Mouse (Mus musculus) liver, adult 2 months (tissue): ENCODE measurements around the gene Zfp831. TPM values are rescaled to one million over a fixed set of nuclear protein-coding genes. Genes with fewer than 3 reads are reported as not detected.
A peak's percentile ranks its signal among the peaks of the same experiment; 100 is the strongest.

Experiments used
- DNase-seq: peaks from one replicate; pipeline ENCODE4 v3.0.0-alpha.2; 2011; ENCODE audit warnings: low read depth, low spot score; ENCODE audit errors: extremely low read depth
- H3K27ac ChIP-seq: fragments of 200-500 bp; replicated peaks from 2 replicates; pipeline ENCODE4 v1.5.1; 2012; ENCODE audit warnings: low read depth, mild to moderate bottlenecking, control low read depth, inconsistent platforms, low read length; ENCODE audit not compliant: insufficient read depth
- H3K27me3 ChIP-seq: fragments of 200-500 bp; 2 replicates; pipeline ENCODE4 v1.6.1; 2012; ENCODE audit warnings: mild to moderate bottlenecking, moderate library complexity, low read length, inconsistent platforms; ENCODE audit not compliant: control insufficient read depth, insufficient read depth
- H3K36me3 ChIP-seq: fragments of 200-500 bp; 2 replicates; pipeline ENCODE4 v1.6.1; 2012; ENCODE audit warnings: low read length, inconsistent platforms; ENCODE audit not compliant: control insufficient read depth, insufficient read depth
- H3K4me1 ChIP-seq: fragments of 200-500 bp; 2 replicates; pipeline ENCODE4 v1.6.1; 2011; ENCODE audit warnings: low read length; ENCODE audit not compliant: control insufficient read depth, insufficient read depth
- H3K4me3 ChIP-seq: fragments of 200-500 bp; 2 replicates; pipeline ENCODE4 v1.5.1; 2011; ENCODE audit warnings: low read depth, mild to moderate bottlenecking, control low read depth, low read length, moderate library complexity; ENCODE audit not compliant: insufficient read depth
- H3K79me2 ChIP-seq: fragments of 200-500 bp; 2 replicates; pipeline ENCODE4 v1.6.1; 2012; ENCODE audit warnings: inconsistent platforms, mild to moderate bottlenecking, low read length, moderate library complexity; ENCODE audit not compliant: control insufficient read depth, insufficient read depth
- H3K9ac ChIP-seq: fragments of 200-500 bp; 2 replicates; pipeline ENCODE4 v1.6.1; 2012; ENCODE audit warnings: low read depth, mild to moderate bottlenecking, control low read depth, inconsistent platforms, low read length
- CTCF ChIP-seq: fragments of 200-500 bp; IDR thresholded peaks from 2 replicates; pipeline ENCODE4 v1.5.1; 2011; ENCODE audit warnings: low read depth, low read length, control low read depth
- POLR2A ChIP-seq: fragments of 200-500 bp; IDR thresholded peaks from 2 replicates; pipeline ENCODE4 v1.6.1; 2011; ENCODE audit warnings: low read length, control low read depth; ENCODE audit not compliant: insufficient read depth; ENCODE audit errors: extremely low read depth
- WGBS: fragments of 180-500 bp; shearing (Covaris S2); methylation state at CpG from one replicate; pipeline ENCODE4 v1.1.7; 2018; 5-methylcytosine and 5-hydroxymethylcytosine counted together
- polyA plus RNA-seq: library from polyadenylated mRNA; depleted of rRNA; stranded (reverse); fragments of >200 nt; gene quantifications from 2 replicates; pipeline ENCODE4 v1.2.3, GENCODE M21; 2012
- total RNA-seq: library from RNA; depleted of rRNA; stranded (reverse); fragments of >200 nt; gene quantifications from 2 replicates; pipeline ENCODE4 v1.2.3, GENCODE M21; 2014

The Zfp831 gene
- total and polyA plus RNA-seq, 2 experiments, result 0.06 to 0.09 TPM

DNA sequence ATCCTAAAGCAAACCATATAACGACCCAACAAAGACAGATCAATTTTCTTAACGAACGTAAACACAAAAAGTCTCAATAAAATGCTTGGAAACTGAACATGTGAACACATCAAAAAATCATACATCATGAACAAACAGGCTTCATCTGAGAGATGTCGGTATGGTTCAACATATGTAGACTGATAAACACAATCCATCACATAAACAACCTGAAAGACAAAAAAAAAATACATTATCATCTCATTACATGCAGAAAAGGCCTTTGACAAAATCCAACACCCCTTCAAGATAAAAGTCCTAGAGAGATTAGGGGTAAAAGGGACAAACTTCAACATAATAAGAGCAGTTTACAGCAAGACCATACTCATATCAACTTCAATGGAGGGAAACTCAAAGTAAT is 74.5 kb downstream of the Zfp831 start:
- H3K79me2 ChIP-seq, result no peaks in the 10 kb centered on the region
- H3K27me3 ChIP-seq, result no peaks in the 10 kb centered on the region
- no peak overlapping the region for H3K4me3 ChIP-seq
- H3K9ac ChIP-seq, result no peak overlapping the region
- TF ChIP-seq CTCF, result no peak
- no peak for TF ChIP-seq POLR2A
- H3K36me3 ChIP-seq, result no peaks in the 10 kb centered on the region
- no peaks in the 10 kb centered on the region for H3K4me1 ChIP-seq
- no peak overlapping the region for H3K27ac ChIP-seq
- no peak for DNase-seq
- 83% methylated on average over 4 of the region's 4 CpGs for WGBS

DNA sequence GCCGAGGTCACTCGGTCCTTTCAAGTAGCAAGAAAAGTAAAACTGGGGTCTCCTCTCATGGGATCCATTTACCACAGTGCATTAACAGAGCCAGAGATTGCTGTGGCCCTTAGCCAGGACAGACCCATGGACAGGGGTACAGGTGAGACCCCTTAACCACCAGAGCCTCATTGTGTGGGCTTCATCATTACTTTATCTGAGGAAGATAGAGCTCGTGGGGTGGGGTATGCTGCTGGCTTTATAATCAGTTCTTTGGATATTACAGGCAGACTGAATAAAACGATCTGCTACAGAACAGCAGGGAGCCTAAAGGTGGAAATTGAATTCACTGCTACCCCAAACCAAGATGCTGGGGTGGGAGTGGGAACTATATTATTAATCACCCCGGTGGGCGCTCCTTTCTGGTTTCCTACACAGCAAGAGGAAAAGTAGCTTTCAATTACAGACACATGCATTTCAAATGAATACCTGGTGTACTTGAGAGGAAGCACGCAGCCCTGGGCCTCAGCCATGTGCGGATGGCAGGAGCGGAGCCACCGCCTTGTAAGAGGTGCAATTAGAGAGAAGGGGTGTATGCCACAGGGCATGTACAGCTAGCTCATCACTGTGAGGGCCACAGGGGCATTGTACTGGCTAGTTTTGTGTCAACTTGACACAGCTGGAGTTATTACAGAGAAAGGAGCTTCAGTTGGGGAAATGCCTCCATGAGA is 83.9 kb downstream of the Zfp831 start:
- TF ChIP-seq CTCF, result no peak
- no peak overlapping the region for H3K27ac ChIP-seq
- peaks cover 7% of the 10 kb centered on the region for H3K4me1 ChIP-seq
- no peak overlapping the region for H3K9ac ChIP-seq
- WGBS, result 88% methylated on average over 10 of the region's 10 CpGs
- no peaks in the 10 kb centered on the region for H3K79me2 ChIP-seq
- no peak overlapping the region for H3K4me3 ChIP-seq
- DNase-seq, result no peak
- H3K36me3 ChIP-seq, result no peaks in the 10 kb centered on the region
- no peaks in the 10 kb centered on the region for H3K27me3 ChIP-seq

GRCm38 (mm10) chr2:174731939-174732338 is 88.6 kb downstream of the Zfp831 start:
- no peak for TF ChIP-seq POLR2A
- no peak for TF ChIP-seq CTCF
- Histone ChIP-seq H3K36me3 (no peaks in the 10 kb centered on the region), H3K4me1 (peaks cover 8% of the 10 kb centered on the region), H3K27me3 (no peaks in the 10 kb centered on the region), H3K79me2 (no peaks in the 10 kb centered on the region), H3K27ac (no peak overlapping the region), H3K9ac (no peak overlapping the region), H3K4me3 (no peak overlapping the region)
- 19% methylated on average over 5 of the region's 5 CpGs for WGBS
- DNase-seq, result peak; percentile 89

GRCm38 (mm10) chr2:174735270-174735669 is 91.9 kb downstream of the Zfp831 start:
- Histone ChIP-seq H3K27ac (no peak overlapping the region), H3K9ac (no peak overlapping the region), H3K4me1 (peaks cover 8% of the 10 kb centered on the region), H3K79me2 (no peaks in the 10 kb centered on the region), H3K36me3 (no peaks in the 10 kb centered on the region), H3K4me3 (no peak overlapping the region), H3K27me3 (no peaks in the 10 kb centered on the region)
- 88% methylated on average over 1 of the region's 1 CpGs for WGBS
- DNase-seq, result no peak
- no peak for TF ChIP-seq POLR2A
- TF ChIP-seq CTCF, result no peak

DNA sequence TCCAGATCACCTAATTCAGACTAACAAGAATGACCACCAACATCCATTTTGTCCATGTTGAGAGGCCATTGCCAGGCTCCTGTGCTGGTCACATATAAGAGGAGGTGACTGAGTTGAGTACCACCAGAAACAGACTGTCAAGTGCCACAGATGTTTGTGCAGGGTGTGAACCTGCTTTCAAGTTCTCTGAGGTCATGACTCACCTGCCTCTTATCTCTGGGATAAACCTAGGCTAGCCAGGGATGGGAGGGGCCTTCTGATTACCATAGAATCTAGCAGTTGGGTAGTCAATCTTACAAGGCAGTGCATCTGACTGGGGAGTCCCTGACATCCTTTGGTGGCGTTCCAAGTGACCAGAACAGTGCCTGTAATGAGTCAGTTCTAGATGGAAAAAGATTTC is 103.8 kb downstream of the Zfp831 start:
- WGBS, result 90% methylated on average over 1 of the region's 1 CpGs
- no peak overlapping the region for H3K4me3 ChIP-seq
- no peaks in the 10 kb centered on the region for H3K36me3 ChIP-seq
- H3K27me3 ChIP-seq, result no peaks in the 10 kb centered on the region
- TF ChIP-seq CTCF (no peak), POLR2A (no peak)
- H3K4me1 ChIP-seq, result no peaks in the 10 kb centered on the region
- DNase-seq, result no peak
- no peak overlapping the region for H3K27ac ChIP-seq
- H3K79me2 ChIP-seq, result no peaks in the 10 kb centered on the region
- H3K9ac ChIP-seq, result no peak overlapping the region

- Histone ChIP-seq H3K4me1 (no peaks in the 10 kb centered on the region), H3K27ac (no peak overlapping the region), H3K36me3 (no peaks in the 10 kb centered on the region), H3K4me3 (no peak overlapping the region), H3K79me2 (no peaks in the 10 kb centered on the region), H3K27me3 (no peaks in the 10 kb centered on the region), H3K9ac (no peak overlapping the region)
- DNase-seq, result peak; percentile 54
- WGBS, result 60% methylated on average over 8 of the region's 8 CpGs
- TF ChIP-seq POLR2A (no peak), CTCF (no peak)
Observed at GRCm38 (mm10) chr2:174748381-174748780, 105.0 kb downstream of the Zfp831 start.
